Mouse (Mus musculus) heart, postnatal 10 days (tissue): ENCODE data around the gene Nr6a1. TPM values are rescaled to one million over a fixed set of nuclear protein-coding genes. Genes with fewer than 3 reads are reported as not detected.

ENCODE experiments used
- DNase-seq, 2 experiments: peaks; one replicate each; pipeline ENCODE4 v3.0.0; 2021
- intact Hi-C: fragments of 180-260 bp; cut with DNase I; formaldehyde crosslinking; loops from one replicate; pipeline ENCODE4 v1.15.1; 2025
- total RNA-seq, 2 experiments: library from RNA; stranded (reverse); gene quantifications; 2 replicates each; pipeline ENCODE4 v1.2.3; 2021

Nr6a1 gene
- total RNA-seq, 2 experiments from 2014 or later: 2.3 to 3.1 TPM

DNA sequence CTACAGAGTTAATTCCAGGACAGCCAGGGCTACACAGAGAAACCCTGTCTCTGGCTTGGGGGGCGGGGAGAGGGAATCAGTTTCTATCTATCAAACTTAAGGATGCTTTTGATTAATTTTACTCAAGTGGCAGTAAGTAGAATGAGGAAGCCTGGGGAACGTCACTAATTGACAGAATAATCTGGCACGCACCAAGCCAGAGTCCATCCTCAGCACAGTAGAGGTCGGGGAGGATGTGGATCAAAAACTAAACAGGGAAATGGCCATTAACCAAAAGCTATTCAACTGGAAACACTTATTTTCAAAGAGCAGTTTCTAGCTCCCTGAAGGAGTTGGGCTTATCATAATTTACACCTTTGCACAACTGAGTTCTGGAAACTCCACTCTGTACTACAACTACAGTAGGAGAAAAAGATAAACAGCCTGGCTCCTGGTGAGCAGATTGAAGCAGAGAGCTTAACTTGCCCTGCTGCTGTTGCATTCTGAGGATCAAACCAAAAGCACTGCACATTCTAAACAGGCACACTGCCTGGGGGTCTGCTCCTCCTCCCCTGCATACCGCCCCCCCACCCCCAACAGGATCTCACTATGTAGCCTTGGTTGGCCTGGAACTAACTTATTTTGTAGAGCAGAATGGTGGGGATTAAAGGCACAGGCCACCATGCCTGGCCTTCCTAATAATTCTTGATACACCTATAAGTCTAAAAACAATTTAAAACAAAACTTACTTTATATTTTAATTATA is 141.1 kb downstream of the Nr6a1 start:
- intact Hi-C loops: no loop called here
- DNase-seq: no peak

GRCm38 (mm10) chr2:38785113-38785512 is 142.4 kb downstream of the Nr6a1 start:
- intact Hi-C loops: no loop called here
- DNase-seq: no peak

- DNase-seq: no peak
- intact Hi-C loops: no loop called here
Measured at GRCm38 (mm10) chr2:38784396-38784795, 143.1 kb downstream of the Nr6a1 start.

DNA sequence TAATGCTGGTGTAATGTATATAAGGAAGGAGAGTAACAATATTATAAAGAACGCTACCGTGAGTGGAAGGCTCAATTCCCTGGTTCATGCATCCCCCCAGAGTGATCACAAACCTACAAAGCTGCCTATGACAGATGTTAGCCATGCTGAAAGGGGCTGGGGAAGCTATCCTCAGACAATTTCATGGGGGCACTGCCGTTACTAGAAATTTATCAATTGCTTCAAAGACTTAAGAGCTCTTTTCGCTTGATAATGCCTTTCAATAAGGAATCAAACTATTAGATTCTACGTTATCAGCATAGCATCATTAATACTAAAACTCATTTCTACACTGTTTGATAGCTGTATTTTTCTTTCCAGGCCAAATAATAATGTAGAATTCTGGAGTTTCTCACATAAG is 144.1 kb downstream of the Nr6a1 start:
- intact Hi-C loops: no loop called here

GRCm38 (mm10) chr2:38782731-38783130 is 144.8 kb downstream of the Nr6a1 start:
- intact Hi-C loops: no loop called here
- no peak for DNase-seq

More for the DNA sequence above, 144.1 kb downstream of the Nr6a1 start:
- DNase-seq: no peak

DNA sequence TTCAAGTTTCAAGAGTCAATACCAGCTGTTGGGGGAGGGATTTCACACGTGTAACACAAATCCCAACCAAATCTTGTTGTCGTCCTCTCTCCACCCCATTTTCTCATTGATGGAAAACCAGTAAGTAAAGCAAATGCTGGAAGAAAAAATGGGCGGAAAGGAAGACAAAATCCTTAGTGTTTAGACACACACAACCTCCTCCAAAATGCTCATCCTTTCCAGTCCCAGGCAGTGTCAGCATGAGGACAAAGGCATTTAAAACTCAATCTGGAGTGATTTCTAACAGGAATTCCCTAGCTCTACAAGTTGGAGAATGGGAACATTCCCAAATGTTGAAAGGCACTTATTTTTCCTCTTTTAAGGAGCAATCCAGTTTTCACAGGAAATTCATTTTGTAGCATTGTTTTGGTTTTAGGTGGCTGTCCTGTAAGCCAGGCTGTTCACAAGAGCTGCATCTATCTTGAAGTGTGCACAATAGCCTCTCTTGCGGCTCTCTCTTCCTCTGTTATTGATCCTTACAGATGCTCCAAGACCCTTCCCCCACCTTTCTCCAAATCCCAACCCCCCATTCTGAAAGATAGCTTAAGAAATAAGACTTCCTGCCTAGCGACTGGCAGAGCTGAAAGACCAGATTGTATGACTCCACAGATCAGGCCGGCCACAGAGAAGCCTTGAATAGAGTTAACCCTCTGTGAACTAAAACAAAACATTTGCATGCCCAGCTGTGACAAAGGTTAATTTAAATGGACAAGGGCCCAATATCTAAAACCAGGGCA is 145.4 kb downstream of the Nr6a1 start:
- DNase-seq: peak in 1 of 2 experiments; percentile 8
- intact Hi-C loops: no loop called here

DNA sequence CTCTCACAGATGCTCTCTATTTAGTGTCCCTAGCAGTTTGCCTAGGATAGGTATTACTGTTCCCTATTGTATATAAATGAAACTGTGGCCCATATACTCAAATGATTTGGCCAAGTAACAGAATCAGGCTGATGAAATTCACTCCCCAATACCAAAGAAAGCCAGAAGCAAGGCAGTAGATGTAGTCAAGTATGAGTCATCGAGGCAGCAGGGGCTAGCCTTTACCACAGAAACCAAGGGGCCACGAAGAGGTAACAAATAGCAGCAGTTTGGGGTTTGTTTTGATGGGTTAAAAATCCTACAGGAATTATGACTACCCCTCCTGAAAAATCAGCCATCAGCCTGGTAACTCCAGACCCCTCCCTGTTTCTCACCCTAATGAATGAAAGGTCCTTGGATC is 147.5 kb downstream of the Nr6a1 start:
- intact Hi-C loops: no loop called here
- DNase-seq: no peak

GRCm38 (mm10) chr2:38777326-38777725 is 150.2 kb downstream of the Nr6a1 start:
- intact Hi-C loops: no loop called here
- no peak for DNase-seq

- intact Hi-C loops: no loop called here
- DNase-seq: no peak
Measured at GRCm38 (mm10) chr2:38774936-38775335, 152.6 kb downstream of the Nr6a1 start.

DNA sequence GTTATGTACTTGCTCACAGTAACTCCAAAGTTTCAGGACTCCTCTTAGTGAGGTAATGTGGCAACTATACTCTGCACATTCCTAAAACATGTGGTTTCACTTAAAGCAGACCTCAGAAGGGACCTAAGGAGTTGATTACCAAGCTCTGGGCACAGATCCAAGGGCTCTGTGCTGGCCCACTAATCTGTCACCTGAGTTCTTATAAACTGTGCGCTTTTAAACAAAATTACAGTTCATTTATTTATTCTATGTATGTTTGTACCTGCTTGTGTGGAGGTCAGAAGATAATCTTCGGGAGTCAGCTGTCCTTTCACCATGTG is 156.1 kb downstream of the Nr6a1 start:
- DNase-seq: peak in 1 of 2 experiments; percentile 5
- intact Hi-C loops: no loop called here

GRCm38 (mm10) chr2:38770772-38771477 is 156.6 kb downstream of the Nr6a1 start:
- no peak for DNase-seq
- intact Hi-C loops: no loop called here

DNA sequence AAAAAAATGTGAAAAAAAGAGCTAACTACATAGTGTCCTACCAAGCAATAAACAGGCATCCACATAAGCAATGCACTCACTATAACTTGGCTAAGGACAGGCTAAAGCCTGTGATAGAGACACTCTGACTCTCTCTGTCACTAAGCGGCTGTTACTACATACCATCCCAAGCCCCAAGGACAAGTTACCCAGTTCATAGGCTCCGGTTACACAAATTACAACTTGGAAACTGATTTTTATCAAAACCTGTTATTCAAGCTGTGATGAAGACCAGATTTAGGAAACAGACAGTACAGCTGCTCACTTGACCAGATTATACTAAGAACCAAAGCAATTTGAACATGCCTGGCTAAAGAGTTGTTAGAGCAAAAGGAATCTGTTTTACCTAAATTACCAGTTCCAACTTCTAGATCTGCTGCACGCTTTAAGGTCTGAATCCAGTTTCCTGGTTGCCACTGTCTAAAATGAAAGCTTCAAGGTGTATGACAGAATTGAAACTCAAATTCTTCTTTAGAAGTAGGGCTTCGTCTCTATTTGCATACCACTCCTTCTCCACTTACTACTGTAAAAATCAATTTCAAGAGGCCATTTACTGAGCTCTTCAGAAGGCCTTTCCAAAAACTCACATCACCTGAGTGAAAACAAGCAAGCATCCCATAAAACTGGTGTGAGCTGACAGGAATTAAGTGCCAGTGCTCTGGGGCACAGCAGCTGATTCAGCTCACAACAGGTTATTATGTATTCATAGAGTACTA is 160.1 kb downstream of the Nr6a1 start:
- intact Hi-C loops: no loop called here

GRCm38 (mm10) chr2:38739847-38740246 is 187.6 kb downstream of the Nr6a1 start:
- intact Hi-C loops: loop anchor here (1.0 to 10.0 kb wide), 4 partner anchors 79 to 815 kb away; no protein-coding TSS in a partner anchor
- no peak for DNase-seq

More for the DNA sequence above, 160.1 kb downstream of the Nr6a1 start:
- DNase-seq: no peak

- intact Hi-C loops: loop anchor here (1.0 to 10.0 kb wide), 3 partner anchors 78 to 815 kb away; no protein-coding TSS in a partner anchor
- peak; percentile 78 to 87 for DNase-seq
Measured at GRCm38 (mm10) chr2:38739410-38739809, 188.1 kb downstream of the Nr6a1 start.

GRCm38 (mm10) chr2:38738601-38739301 is 188.7 kb downstream of the Nr6a1 start:
- intact Hi-C loops: loop anchor here (1.0 to 10.0 kb wide), 3 partner anchors 77 to 814 kb away; no protein-coding TSS in a partner anchor
- no peak for DNase-seq

DNA sequence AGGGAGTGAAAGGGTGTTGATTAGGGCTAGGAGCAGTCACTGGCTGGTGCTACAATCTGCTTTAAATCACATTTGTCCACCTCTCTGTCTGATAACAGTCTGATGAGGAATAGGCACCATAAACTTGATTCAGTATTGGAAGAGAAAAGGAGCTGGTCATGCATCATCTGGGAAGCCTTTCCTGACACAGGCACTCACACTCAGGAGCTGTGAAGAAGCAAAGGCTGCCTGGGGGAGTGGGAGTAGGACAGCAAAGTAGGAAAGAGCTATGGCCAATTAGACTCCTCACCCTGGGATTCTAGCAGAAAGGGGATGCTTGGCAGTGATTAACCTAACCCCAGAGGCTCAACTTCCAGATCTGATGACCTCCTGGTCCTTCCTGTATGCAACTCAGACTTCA is 191.7 kb downstream of the Nr6a1 start:
- intact Hi-C loops: loop anchor here (10.0 kb wide), 1 partner anchor 811 kb away; no protein-coding TSS in a partner anchor

DNA sequence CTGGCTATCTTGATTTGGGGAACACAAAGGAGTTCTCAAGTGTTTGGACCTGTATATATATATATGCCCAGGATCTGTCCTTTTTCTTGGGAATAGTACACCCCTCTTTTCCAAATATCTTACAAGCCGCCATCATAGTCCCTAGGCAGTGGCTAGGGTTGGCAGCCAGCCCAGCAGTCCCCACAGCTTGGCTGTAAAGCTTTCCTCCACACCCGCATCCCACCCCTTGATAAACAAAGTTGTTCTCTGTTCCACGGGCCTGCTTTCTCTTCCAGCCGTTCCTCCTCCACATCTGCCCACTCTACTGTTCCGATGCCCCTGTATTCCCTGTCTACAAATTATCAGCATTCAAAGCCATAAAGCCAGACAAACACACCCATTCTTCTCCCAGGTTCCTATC is 192.8 kb downstream of the Nr6a1 start:
- no peak for DNase-seq
- intact Hi-C loops: loop anchor here (10.0 kb wide), 1 partner anchor 810 kb away; no protein-coding TSS in a partner anchor

More for the DNA sequence above, 191.7 kb downstream of the Nr6a1 start:
- DNase-seq: no peak

- DNase-seq: no peak
- intact Hi-C loops: loop anchor here (10.0 kb wide), 1 partner anchor 806 kb away; no protein-coding TSS in a partner anchor
Measured at GRCm38 (mm10) chr2:38730331-38730827, 197.1 kb downstream of the Nr6a1 start.

- DNase-seq: no peak
- intact Hi-C loops: no loop called here
Measured at GRCm38 (mm10) chr2:38725427-38725826, 202.1 kb downstream of the Nr6a1 start.
